Mouse (Mus musculus): ENCODE measurements around the gene Hsf4. TPM values are rescaled to one million over a fixed set of nuclear protein-coding genes. Genes with fewer than 3 reads are reported as not detected.
"Not testable (repeated sequence)": the region's sequence is repeated elsewhere in the genome, so short reads cannot be mapped to it uniquely, and the experiment has no call there.

Gene Hsf4
- total RNA-seq (2021), result 0.41 and 0.70 TPM in 2 replicates
- long read RNA-seq, experiment 1, partial matches to known transcripts, result 0 of 4 reads
- long read RNA-seq, experiment 1, other reads (novel, unspliced or antisense), result 4 of 4 reads
- long read RNA-seq, experiment 2, result 0 reads

DNA sequence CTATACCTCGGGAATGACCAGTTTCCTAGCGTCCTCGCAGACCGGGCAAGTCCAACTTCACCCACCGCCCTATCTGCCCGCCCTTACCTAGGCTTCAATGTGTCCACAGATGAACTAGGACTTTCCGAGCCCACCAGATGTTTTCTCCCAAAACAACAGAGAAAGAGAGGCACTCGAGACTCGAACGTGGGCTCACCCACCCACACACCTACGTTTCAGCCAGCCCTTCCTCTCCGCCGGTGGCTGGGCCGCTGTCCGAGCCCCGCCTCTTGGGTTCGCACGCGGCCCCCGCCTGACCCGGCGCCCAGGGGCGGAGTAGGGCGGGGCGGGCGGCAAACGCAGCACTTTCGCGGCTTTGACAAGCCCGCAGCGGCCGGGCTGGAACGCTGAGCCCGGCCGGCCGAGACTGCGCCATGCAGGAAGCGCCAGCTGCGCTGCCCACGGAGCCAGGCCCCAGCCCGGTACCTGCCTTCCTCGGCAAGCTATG, at the start of gene Hsf4:
TSS of gene Hsf4 (plus strand) at position 341 of the 487 bp plus-strand sequence.
- DNase-seq, result peak; percentile 78

- peak; percentile 18 for DNase-seq
Measured at GRCm38 (mm10) chr8:105223850-105224249, 45.8 kb upstream of the Hsf4 start.

DNA sequence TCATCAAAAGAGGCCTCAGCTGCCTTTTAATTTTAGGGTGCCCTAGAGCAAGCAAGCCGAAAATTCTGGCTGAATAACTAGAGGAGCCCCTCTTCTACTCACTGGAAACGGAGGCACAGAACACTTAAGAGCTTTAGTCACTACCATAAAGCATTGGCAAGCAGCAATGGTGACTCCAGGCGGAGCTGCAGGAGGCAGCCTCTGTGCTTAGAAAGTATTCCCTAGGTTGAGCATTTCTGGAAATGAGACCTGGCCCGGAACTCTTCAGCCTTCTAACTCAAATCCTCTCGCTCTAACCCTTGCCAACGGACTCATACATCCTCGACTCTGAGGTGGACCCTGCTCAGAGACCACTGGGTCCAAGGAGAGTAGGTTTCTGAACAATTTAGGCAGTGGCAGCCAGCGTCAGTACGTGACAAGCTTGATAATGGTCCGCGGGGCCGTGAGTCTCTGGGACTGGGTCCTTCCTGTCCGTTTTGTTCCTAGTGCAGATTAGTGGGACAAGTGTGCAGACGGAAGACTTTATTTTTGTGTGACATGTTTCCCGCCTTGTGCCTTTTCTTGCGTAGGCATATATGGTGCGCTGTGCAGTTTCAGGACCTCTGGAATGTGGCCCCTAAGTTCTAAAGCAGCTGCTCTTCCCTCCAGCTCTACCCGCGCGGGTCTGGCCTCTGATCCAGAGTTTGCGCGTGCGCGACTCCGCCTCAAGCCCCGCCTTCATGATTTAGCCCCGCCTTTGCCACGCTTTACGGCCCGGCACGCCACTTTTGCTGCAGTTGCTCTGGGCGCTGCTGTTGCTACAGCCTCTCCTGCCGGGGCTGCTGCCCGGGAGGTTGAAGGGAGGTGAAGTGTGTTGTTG, 45.0 kb upstream of the Hsf4 start, which contains the start of gene D230025D16Rik:
TSS of gene D230025D16Rik (plus strand) at position 733 of the 859 bp plus-strand sequence.
- DNase-seq, result peak; percentile 98

GRCm38 (mm10) chr8:105225272-105225593, 44.4 kb upstream of the Hsf4 start:
- no peak for DNase-seq

DNA sequence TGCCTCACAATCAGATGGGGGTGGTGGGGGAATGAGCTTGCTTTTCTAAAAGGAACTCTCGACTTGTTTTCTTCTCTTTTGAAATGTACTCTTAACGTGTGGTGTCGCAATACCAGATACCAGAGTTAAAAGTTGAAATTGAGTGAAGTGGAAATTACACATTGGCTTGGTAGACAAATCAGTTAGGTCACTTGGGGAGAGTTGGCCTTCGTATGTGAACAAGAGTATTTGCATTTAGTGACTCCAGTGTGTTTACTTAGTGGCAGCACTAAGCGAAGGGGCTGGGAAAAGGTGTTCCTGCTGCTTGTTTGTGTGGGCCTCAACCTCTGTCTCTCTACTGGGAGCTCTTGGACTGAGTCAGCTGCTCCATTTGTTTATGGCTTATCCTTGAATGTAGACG, 43.7 kb upstream of the Hsf4 start:
- DNase-seq, result peak; percentile 6

- no peak for DNase-seq
Measured at GRCm38 (mm10) chr8:105231503-105232320, 37.9 kb upstream of the Hsf4 start.

DNA sequence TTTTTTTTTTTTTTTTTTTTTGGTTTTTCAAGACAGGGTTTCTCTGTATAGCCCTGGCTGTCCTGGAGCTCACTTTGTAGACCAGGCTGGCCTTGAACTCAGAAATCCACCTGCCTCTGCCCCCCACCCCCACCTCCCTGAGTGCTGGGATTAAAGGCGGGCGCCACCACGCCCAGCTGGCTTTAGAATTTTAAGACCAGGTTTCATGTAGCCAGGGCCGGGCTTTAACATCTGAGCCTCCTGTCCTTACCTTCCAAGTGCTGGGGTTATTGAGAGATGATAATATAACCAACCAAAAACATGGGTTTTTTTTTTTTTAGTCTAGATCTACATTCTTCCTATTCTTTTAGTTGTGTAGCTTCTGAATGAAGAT, 37.3 kb upstream of the Hsf4 start:
- not testable (repeated sequence) for DNase-seq

GRCm38 (mm10) chr8:105233126-105233935, 36.3 kb upstream of the Hsf4 start:
- DNase-seq, result no peak

- no peak for DNase-seq
Measured at GRCm38 (mm10) chr8:105235206-105235605, 34.4 kb upstream of the Hsf4 start.

- no peak for DNase-seq
Measured at GRCm38 (mm10) chr8:105237442-105238142, 32.0 kb upstream of the Hsf4 start.

DNA sequence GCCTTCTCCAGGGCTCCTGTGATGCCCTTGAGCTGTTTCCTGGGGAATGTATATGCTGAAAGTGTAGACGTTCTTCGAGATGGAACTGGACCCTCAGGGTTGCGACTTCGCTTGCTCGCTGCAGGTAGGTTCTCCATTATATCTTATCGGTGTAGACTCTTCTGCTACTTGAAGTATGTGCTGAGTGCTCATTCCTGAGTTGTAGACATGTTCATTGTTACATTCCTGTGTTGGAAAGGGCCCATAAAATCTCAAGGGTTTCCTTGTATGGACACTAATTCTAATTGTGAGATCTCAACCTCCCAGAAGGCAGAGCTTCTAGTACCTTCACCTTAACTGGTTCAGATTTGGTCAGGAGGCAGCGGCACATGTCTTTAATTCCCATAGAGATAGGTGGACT, 28.6 kb upstream of the Hsf4 start:
- no peak for DNase-seq

DNA sequence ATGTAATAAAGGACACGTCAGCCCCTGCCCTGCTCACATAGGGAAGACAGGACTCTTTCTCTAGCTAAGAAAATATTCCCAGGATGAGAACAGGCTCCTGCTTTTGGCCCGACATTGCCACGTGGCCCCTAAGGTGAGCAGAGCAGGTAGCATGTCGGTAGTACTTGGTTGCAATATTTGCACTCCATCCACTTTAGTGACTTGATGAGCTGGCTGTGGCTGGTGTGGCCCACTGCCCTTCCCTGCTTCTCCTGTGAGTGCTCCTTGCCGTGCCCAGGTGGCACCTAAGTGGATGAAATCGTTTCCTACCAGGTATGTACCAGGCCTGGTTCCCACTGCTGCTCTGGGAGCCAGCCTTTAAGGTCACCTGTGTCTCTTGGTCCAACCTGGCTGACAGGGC, 17.6 kb upstream of the Hsf4 start:
- DNase-seq, result no peak

DNA sequence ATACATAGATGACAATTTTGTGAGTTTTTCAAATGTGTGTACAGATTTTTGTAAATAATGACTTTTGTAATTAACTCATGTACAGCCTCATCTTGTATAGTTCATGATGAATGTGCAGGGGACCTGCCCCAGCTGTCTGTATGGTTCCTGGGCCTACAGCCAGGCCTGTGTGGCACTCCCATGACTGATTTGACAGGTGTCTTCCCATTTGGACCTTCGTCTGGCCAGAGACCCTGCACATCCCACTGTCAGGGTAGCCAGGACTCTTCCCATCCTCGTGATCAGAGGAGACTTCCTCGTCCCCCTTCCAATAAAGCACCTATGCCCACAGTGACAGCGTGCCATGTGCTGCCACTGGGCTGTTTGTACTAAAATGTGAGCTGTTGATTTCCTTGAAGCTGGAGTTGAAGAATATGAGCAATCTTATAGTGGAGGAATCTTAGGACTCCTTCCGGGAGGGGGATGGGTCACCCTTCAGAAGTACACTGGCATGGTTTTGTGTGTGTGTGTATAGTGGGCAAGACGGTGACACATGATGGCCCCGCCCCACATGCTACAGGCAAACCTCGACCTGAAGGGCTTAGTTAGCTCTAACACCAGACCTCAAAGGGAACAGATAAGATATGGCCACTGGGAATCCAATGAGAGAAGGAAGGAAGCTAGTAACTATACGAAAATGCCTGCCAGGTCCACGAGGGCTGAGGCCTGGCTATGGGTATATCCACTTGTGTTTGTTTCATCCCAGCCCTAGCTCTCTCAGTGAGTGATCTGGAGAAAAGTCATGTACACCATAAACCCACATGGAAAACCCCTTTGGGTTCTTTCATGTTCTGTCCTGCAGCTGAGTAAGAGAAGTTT, 16.7 kb upstream of the Hsf4 start:
- no peak for DNase-seq

GRCm38 (mm10) chr8:105253766-105254151, 15.8 kb upstream of the Hsf4 start:
- no peak for DNase-seq

DNA sequence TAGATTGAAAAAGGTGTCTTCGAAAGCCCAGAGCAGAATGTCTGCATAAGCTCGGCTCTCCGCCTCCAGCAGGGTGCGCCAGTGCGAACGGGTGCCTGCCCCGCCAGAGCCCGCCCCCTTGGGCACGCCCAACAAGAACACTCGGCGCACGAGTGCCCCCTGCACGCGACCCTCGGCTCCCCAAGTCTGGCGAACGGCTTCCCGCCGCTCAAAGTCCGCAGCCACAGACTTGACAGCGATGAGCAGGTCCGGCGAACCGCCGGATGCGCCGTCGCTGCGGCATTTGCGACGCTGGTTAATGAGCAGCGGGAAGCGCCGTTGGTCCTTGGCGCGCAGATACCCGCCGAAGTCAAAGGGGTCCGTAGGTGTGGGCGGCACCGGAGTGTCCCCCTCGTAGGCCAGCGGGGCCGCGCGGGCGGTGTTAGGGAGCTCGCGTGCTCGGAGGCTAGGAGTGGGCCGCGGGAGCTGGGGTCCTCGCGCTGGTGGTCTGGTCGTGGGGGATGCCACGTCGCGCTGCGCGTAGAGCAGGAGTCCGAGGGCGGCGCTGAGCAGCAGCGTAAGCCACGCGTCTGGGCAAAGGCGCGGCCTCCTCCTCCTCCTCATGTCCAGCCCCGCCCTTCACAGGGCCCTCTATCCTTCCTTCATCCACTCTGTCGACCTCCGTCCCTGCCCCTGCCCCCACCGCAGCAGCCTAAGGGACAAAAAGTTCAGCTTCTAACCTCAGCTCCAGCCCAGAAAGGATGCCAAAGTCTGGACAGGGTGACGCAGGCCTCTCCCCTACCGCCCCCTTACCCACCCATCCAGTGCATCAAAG, 15.2 kb upstream of the Hsf4 start:
- DNase-seq, result peak; percentile 94

DNA sequence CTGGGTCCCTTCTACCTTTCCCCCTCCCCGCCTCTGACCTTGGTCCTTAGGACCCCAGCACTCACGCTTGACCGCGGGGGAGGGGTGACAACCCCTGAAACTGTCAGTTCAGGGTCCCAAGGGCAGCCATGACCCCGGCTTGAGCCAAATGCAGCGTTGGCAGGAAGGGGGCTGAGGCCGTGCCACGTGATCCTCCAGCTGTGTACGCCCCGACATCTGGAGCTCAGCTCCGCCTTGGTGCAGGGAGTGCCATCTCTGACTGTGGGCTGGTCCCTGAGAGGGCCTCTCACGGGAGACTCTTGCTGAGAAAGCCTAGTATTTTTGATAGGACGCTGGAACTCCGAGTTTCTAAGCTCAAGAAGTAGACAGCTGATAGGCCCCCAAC, 14.6 kb upstream of the Hsf4 start, which contains the start of gene B3gnt9:
TSS of gene B3gnt9 (minus strand) at position 188 of the 385 bp plus-strand sequence.
- peak; percentile 75 for DNase-seq

DNA sequence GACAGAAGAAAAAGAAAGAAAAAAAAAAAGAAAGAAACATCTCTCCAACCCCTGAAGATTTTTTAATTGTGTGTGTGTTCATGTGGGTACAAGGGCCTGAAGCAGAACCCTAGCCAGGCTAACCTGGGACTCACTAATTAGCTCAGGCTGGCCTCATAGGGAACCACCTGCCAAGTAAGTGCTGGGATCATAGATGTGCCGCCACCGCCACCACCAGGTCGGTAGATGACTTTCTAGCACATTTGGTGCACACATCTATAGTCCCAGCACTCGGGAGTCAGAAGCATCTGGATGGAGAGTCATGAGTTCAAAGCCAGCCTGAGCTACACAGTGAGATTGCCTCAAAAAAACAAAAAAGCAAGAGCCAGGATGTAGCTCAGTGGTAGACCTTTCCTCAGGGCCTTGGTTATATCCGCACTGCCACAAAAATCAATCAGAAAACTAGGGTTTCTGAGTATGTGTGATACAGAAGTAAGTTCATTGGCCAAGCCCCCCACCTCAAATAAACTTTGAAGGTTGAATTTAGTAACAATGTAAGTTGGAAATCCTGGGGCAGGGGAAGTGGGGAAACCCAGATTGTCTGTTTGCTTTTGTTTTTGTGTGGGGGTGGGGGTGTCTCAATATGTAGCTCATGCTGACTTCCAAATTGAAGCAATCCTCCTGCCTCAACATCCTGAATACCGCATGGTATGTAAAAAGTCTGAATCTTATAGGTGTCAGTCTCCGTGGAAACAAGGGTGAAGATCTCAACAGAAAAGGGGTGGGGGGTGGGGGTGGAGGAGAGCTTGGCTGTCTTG, 12.1 kb upstream of the Hsf4 start:
- no peak for DNase-seq

GRCm38 (mm10) chr8:105258911-105259720, 10.5 kb upstream of the Hsf4 start:
- DNase-seq, result peak; percentile 21
